Mouse (Mus musculus) C2C12 (cell line): Measurements from ENCODE around the gene Cdc73.

Source experiments
- CEBPB ChIP-seq: IDR thresholded peaks from one replicate; pipeline ENCODE4 v1.6.1; 2011; ENCODE audit warnings: low read depth, mild to moderate bottlenecking, control low read depth, moderate library complexity
- CTCF ChIP-seq: IDR thresholded peaks from one replicate; pipeline ENCODE4 v1.5.1; 2011; ENCODE audit not compliant: control insufficient read depth, insufficient read depth, insufficient read length
- MYOG ChIP-seq: IDR thresholded peaks from one replicate; pipeline ENCODE4 v1.6.1; 2011; ENCODE audit not compliant: control insufficient read depth, insufficient read length; ENCODE audit errors: extremely low read depth

GRCm38 (mm10) chr1:143742186-143742585 lies 39.5 kb upstream of the Cdc73 start:
- TF ChIP-seq CTCF: no peak
- no peak for TF ChIP-seq MYOG
- no peak for TF ChIP-seq CEBPB
